Mouse (Mus musculus): ENCODE results near the gene Prss40. TPM values are rescaled to one million over a fixed set of nuclear protein-coding genes. Genes with fewer than 3 reads are reported as not detected.

The Prss40 gene
- total RNA-seq, 1 experiment from 2014 or later: not detected

- ATAC-seq (replicated peaks; ENCODE audit: low read depth, poor library complexity, severe bottlenecking): no peak
These were observed 24.4 kb downstream of the Prss40 start for GRCm38 (mm10) chr1:34536291-34536766.

- ATAC-seq (replicated peaks; ENCODE audit: low read depth, poor library complexity, severe bottlenecking): peak; percentile 43
These were observed 25.6 kb downstream of the Prss40 start, which contains the start of gene Cfc1 for GRCm38 (mm10) chr1:34535043-34535698. Gene Cfc1 (plus strand): TSS chr1:34535648.

GRCm38 (mm10) chr1:34534574-34534973, 26.2 kb downstream of the Prss40 start:
- peak; percentile 51; the same call in 1 of the 2 replicates for ATAC-seq (replicated peaks; ENCODE audit: low read depth, poor library complexity, severe bottlenecking)

GRCm38 (mm10) chr1:34523647-34524046, 37.1 kb downstream of the Prss40 start:
- ATAC-seq (replicated peaks; ENCODE audit: low read depth, poor library complexity, severe bottlenecking): no peak

- ATAC-seq (replicated peaks; ENCODE audit: low read depth, poor library complexity, severe bottlenecking): no peak
These were observed 37.9 kb downstream of the Prss40 start for GRCm38 (mm10) chr1:34522850-34523244.

- ATAC-seq (replicated peaks; ENCODE audit: low read depth, poor library complexity, severe bottlenecking): no peak
These were observed 38.4 kb downstream of the Prss40 start for GRCm38 (mm10) chr1:34522205-34522849.

GRCm38 (mm10) chr1:34518259-34518658, 42.5 kb downstream of the Prss40 start:
- ATAC-seq (replicated peaks; ENCODE audit: low read depth, poor library complexity, severe bottlenecking): no peak

- peak; percentile 68 for ATAC-seq (replicated peaks; ENCODE audit: low read depth, poor library complexity, severe bottlenecking)
These were observed 42.9 kb downstream of the Prss40 start for GRCm38 (mm10) chr1:34517797-34518196.

- ATAC-seq (replicated peaks; ENCODE audit: low read depth, poor library complexity, severe bottlenecking): peak; percentile 43
These were observed 43.4 kb downstream of the Prss40 start for GRCm38 (mm10) chr1:34517297-34517696.

- no peak for ATAC-seq (replicated peaks; ENCODE audit: low read depth, poor library complexity, severe bottlenecking)
These were observed 44.1 kb downstream of the Prss40 start for GRCm38 (mm10) chr1:34516595-34516994.

GRCm38 (mm10) chr1:34513068-34513467, 47.7 kb downstream of the Prss40 start:
- ATAC-seq (replicated peaks; ENCODE audit: low read depth, poor library complexity, severe bottlenecking): no peak

- ATAC-seq (replicated peaks; ENCODE audit: low read depth, poor library complexity, severe bottlenecking): peak; percentile 66
These were observed 49.7 kb downstream of the Prss40 start for GRCm38 (mm10) chr1:34511027-34511426.

GRCm38 (mm10) chr1:34510575-34510981, 50.2 kb downstream of the Prss40 start:
- peak; percentile 88 for ATAC-seq (replicated peaks; ENCODE audit: low read depth, poor library complexity, severe bottlenecking)

- no peak for ATAC-seq (replicated peaks; ENCODE audit: low read depth, poor library complexity, severe bottlenecking)
These were observed 52.8 kb downstream of the Prss40 start for GRCm38 (mm10) chr1:34507986-34508385.

GRCm38 (mm10) chr1:34505970-34506551, 54.7 kb downstream of the Prss40 start:
- ATAC-seq (replicated peaks; ENCODE audit: low read depth, poor library complexity, severe bottlenecking): peak; percentile 51

GRCm38 (mm10) chr1:34505307-34505706, 55.4 kb downstream of the Prss40 start:
- peak; percentile 2; the same call in 1 of the 2 replicates for ATAC-seq (replicated peaks; ENCODE audit: low read depth, poor library complexity, severe bottlenecking)

- ATAC-seq (replicated peaks; ENCODE audit: low read depth, poor library complexity, severe bottlenecking): no peak
These were observed 57.8 kb downstream of the Prss40 start for GRCm38 (mm10) chr1:34502991-34503390.
